Comparison of ENCODE assay signal across 25 mouse cellular contexts in the genomic region with DNA sequence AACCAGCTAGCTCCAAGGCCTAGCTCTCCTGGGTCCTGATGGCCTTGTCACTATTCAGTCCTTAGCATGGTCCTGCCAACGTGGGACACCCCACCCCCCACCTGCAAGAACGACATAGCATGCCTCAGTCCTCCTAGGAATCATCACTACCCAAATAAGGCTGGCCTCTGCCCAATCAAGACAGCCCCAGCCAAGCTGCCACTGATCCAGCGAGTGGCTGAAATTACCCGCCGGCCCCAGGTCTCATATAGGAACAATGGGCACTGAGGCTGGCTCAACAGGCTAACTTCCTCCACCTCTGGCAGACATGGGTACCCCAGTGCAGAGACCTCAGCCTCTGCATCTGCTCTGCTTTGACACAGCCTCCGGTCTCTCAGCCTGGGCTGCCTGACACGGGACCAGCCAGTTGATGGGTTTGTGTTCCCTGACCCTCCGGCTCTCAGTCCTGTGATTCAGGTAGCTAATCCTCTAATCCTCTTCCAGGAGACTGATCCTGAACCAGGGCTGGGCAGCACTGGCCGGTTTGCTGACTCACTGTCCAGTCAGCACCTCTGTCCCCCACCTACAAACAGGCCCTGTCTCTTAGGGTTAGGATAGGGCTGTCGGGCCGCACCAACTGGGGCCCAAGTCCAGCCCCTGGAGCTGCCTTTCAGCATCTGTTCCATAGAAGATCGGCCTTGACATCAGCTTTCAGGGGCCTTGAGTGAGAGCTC. TPM values are rescaled to one million over a fixed set of nuclear protein-coding genes. Genes with fewer than 3 reads are reported as not detected.
A peak's percentile ranks its signal among the peaks of the same experiment; 100 is the strongest.
DNase-seq lines count a peak whose midpoint lies in the region; ATAC-seq and TF ChIP-seq lines count a peak whose summit lies in the region.
"Had no signal": no experiment of that assay in that cellular context is flagged by ENCODE, and none has a peak within 500 bp of the region (broad histone marks: within the 10 kb centered on the region; RNA-seq: fewer than 3 reads in every experiment).

No protein-coding gene starts in this region.

- H3K9ac ChIP-seq in heart, embryonic 11.5 days (ENCODE audit: low read depth, low read length), result peak overlapping the region; percentile 84
- peak overlapping the region; percentile 77 for H3K9ac ChIP-seq in heart, postnatal 0 days (replicated peaks; ENCODE audit: low read depth, low read length)
- H3K9ac ChIP-seq: liver, postnatal 0 days; midbrain, embryonic 15.5 days had no signal

- no peak for TF ChIP-seq EP300 in heart, postnatal 0 days (IDR thresholded peaks at IDR 0.05; ENCODE audit: low read depth)

- peaks cover 45% of the 10 kb centered on the region for H3K27me3 ChIP-seq in heart, embryonic 11.5 days (ENCODE audit: control insufficient read depth, insufficient read depth, low read length)
- H3K27me3 ChIP-seq in heart, postnatal 0 days (ENCODE audit: control insufficient read depth, insufficient read depth, low read length), result peaks cover 21% of the 10 kb centered on the region

- peaks cover 34% of the 10 kb centered on the region for H3K4me1 ChIP-seq in heart, embryonic 11.5 days (ENCODE audit: control insufficient read depth, insufficient read depth, low read length)
- no peaks in the 10 kb centered on the region for H3K4me1 ChIP-seq in bone marrow, adult 2 months (ENCODE audit: control insufficient read depth, insufficient read depth, low read length)
- H3K4me1 ChIP-seq in heart, postnatal 0 days (ENCODE audit: control insufficient read depth, insufficient read depth), result peaks cover 34% of the 10 kb centered on the region

- peak; percentile 66 for DNase-seq in gastrocnemius, adult 18-20 months (ENCODE audit: low spot score)
- no peak for DNase-seq in gastrocnemius, postnatal 10 days
- no peak for DNase-seq in heart, postnatal 25 days (ENCODE audit: low spot score)
- no peak for DNase-seq in heart, postnatal 0 days (ENCODE audit: low spot score)
- no peak for DNase-seq in frontal cortex, adult 2 months (ENCODE audit: extremely low spot score in 1 of 2, low spot score in 1 of 2)
- DNase-seq: adrenal gland, postnatal 14 days; cerebellum, adult 9-10 months; kidney, postnatal 25 days; liver, postnatal 0 days; thymus, postnatal 14 days had no signal

- no peak for ATAC-seq in heart, embryonic 11.5 days (replicated peaks; ENCODE audit: insufficient number of reproducible peaks, low FRiP score, low TSS enrichment)
- no peak for ATAC-seq in heart, postnatal 0 days (ENCODE audit: insufficient read depth, low read depth)
- no peak for ATAC-seq in erythroblast, adult 5-6 weeks (replicated peaks; ENCODE audit: low FRiP score, poor library complexity, severe bottlenecking)
- ATAC-seq: hindbrain, embryonic 16.5 days; intestine, embryonic 16.5 days; liver, postnatal 0 days; lung, postnatal 0 days; midbrain, embryonic 15.5 days had no signal

- no peak for TF ChIP-seq CTCF in bone marrow, adult 2 months (IDR thresholded peaks at IDR 0.05; ENCODE audit: control insufficient read depth, insufficient read depth, low read length)
- no peak for TF ChIP-seq CTCF in heart, postnatal 0 days (IDR thresholded peaks at IDR 0.05; ENCODE audit: low read depth)

- no peaks in the 10 kb centered on the region; the same call in 1 of the 2 replicates for H3K36me3 ChIP-seq in heart, embryonic 11.5 days (ENCODE audit: control insufficient read depth, insufficient read depth, low read length)
- peaks cover 31% of the 10 kb centered on the region for H3K36me3 ChIP-seq in heart, postnatal 0 days (replicated peaks; ENCODE audit: control insufficient read depth, insufficient read depth, low read length)
- H3K36me3 ChIP-seq: embryonic facial prominence, embryonic 10.5 days; forebrain, embryonic 10.5 days; hindbrain, embryonic 10.5 days; midbrain, embryonic 15.5 days had no signal

- no peaks in the 10 kb centered on the region for H3K9me3 ChIP-seq in heart, embryonic 11.5 days (replicated peaks; ENCODE audit: control insufficient read depth, low read length)
- no peaks in the 10 kb centered on the region for H3K9me3 ChIP-seq in heart, postnatal 0 days (replicated peaks; ENCODE audit: control insufficient read depth, low read length)
- H3K9me3 ChIP-seq: embryonic facial prominence, embryonic 10.5 days; forebrain, embryonic 10.5 days; hindbrain, embryonic 10.5 days; midbrain, embryonic 15.5 days had no signal

- H3K4me2 ChIP-seq in heart, embryonic 11.5 days, result peak overlapping the region; percentile 66
- peak overlapping the region; percentile 76 for H3K4me2 ChIP-seq in heart, postnatal 0 days (ENCODE audit: low read depth, low read length)
- H3K4me2 ChIP-seq: liver, embryonic 11.5 days; midbrain, embryonic 15.5 days had no signal

- 50% methylated on average over 12 of the region's 12 CpGs for WGBS in heart, embryonic 11.5 days (ENCODE audit: insufficient replicate concordance)
- 78% methylated on average over 12 of the region's 12 CpGs for WGBS in bone marrow, adult 2 months
- WGBS in heart, postnatal 0 days, result 41% methylated on average over 12 of the region's 12 CpGs

- 0 out of 2 replicates have a peak overlapping the region, but pooled peaks have one; percentile 90 for H3K27ac ChIP-seq in heart, embryonic 11.5 days (ENCODE audit: low read depth, low read length)
- no peak overlapping the region for H3K27ac ChIP-seq in bone marrow, adult 2 months (ENCODE audit: control insufficient read depth, insufficient read depth, low read depth, low read length, poor library complexity)
- peak overlapping the region; percentile 99 for H3K27ac ChIP-seq in heart, postnatal 0 days (ENCODE audit: low read depth)
- H3K27ac ChIP-seq: embryonic facial prominence, embryonic 10.5 days; forebrain, embryonic 10.5 days; hindbrain, embryonic 10.5 days; layer of hippocampus, adult 2 months; macrophage; midbrain, embryonic 15.5 days had no signal

- peak overlapping the region; percentile 37 for H3K4me3 ChIP-seq in heart, embryonic 11.5 days (ENCODE audit: low read depth, low read length)
- no peak overlapping the region for H3K4me3 ChIP-seq in bone marrow, adult 2 months (replicated peaks; ENCODE audit: control insufficient read depth, low read depth, low read length)
- peak overlapping the region; percentile 52 for H3K4me3 ChIP-seq in heart, postnatal 0 days (ENCODE audit: low read depth, low read length)
- H3K4me3 ChIP-seq: embryonic facial prominence, embryonic 10.5 days; forebrain, embryonic 10.5 days; hindbrain, embryonic 10.5 days; layer of hippocampus, adult 2 months; midbrain, embryonic 15.5 days had no signal

- intact Hi-C loops in heart, postnatal 25 days (cut with DNase I), result no loop called here

- 0 out of 2 replicates have a peak, but pooled peaks have one; percentile 4 for TF ChIP-seq POLR2A in bone marrow, adult 2 months (IDR thresholded peaks at IDR 0.05; ENCODE audit: borderline replicate concordance, control insufficient read depth, low read depth, low read length)

RNA-seq across cellular contexts. Expression of gene Obscn, which starts 0.9 kb away (rescaled TPM):
- 1,000 to 10,000 TPM; 1,684 to 1,873 TPM for total RNA-seq in gastrocnemius, adult 18-20 months (2021)
- total RNA-seq in gastrocnemius, postnatal 10 days (2021), result 100 to 1,000 TPM; 664 to 666 TPM
- 39.3 and 41.1 TPM in 2 replicates for polyA plus RNA-seq in heart, embryonic 11.5 days (2014; fragmentation: Nextera tagmentation; extraction: Ambion mirVana)
- total RNA-seq in heart, postnatal 25 days (2021), result 100 to 1,000 TPM; 626 to 647 TPM
- 1.3 and 5.0 TPM in 2 replicates for polyA plus RNA-seq in bone marrow, adult 2 months (2011; ENCODE audit: insufficient read depth, insufficient read length, low replicate concordance, missing spikeins)
- 225 and 245 TPM in 2 replicates for total RNA-seq in heart, postnatal 0 days (2014; rRNA removed; ENCODE audit: low replicate concordance)
- 106 and 107 TPM in 2 replicates for polyA plus RNA-seq in heart, postnatal 0 days (2015; fragmentation: Nextera tagmentation; extraction: Ambion mirVana)
- 0.42 and 0.96 TPM in 2 replicates for total RNA-seq in erythroblast, adult 5-6 weeks (2015; ENCODE audit: low replicate concordance)
- 2.7 and 4.5 TPM in 2 replicates for total RNA-seq in erythroblast, adult 5-6 weeks (2017; ENCODE audit: low replicate concordance)
- polyA plus RNA-seq in frontal cortex, adult 2 months (2012; rRNA removed), result 1.1 and 1.4 TPM in 2 replicates
- total RNA-seq: common myeloid progenitor, adult 5-6 weeks had no signal
- polyA plus RNA-seq: hindbrain, embryonic 10.5 days had no signal

RNA-seq across cellular contexts. Expression of gene Iba57, which starts 26.4 kb away (rescaled TPM):
- total RNA-seq in gastrocnemius, adult 18-20 months (2021), result 1 to 10 TPM; 6.9 to 7.2 TPM
- total RNA-seq in gastrocnemius, postnatal 10 days (2021), result 10 to 100 TPM in 1 of 2 experiments, 1 to 10 TPM in 1; 9.4 to 10.6 TPM
- polyA plus RNA-seq in heart, embryonic 11.5 days (2014; fragmentation: Nextera tagmentation; extraction: Ambion mirVana), result 3.8 and 5.3 TPM in 2 replicates
- 10 to 100 TPM; 15.1 to 16.1 TPM for total RNA-seq in heart, postnatal 25 days (2021)
- polyA plus RNA-seq in bone marrow, adult 2 months (2011; ENCODE audit: insufficient read depth, insufficient read length, low replicate concordance, missing spikeins), result 15.9 and 19.4 TPM in 2 replicates
- 10.2 and 12.4 TPM in 2 replicates for total RNA-seq in heart, postnatal 0 days (2014; rRNA removed; ENCODE audit: low replicate concordance)
- 10.7 and 11.0 TPM in 2 replicates for polyA plus RNA-seq in heart, postnatal 0 days (2015; fragmentation: Nextera tagmentation; extraction: Ambion mirVana)
- total RNA-seq in erythroblast, adult 5-6 weeks (2015; ENCODE audit: low replicate concordance), result 11.5 and 30.7 TPM in 2 replicates
- total RNA-seq in erythroblast, adult 5-6 weeks (2017; ENCODE audit: low replicate concordance), result 64.1 and 74.6 TPM in 2 replicates
- 6.4 and 7.0 TPM in 2 replicates for polyA plus RNA-seq in frontal cortex, adult 2 months (2012; rRNA removed)

RNA-seq across cellular contexts. Expression of gene Gjc2, which starts 45.9 kb away (rescaled TPM):
- under 1 TPM; 0.23 to 0.33 TPM for total RNA-seq in gastrocnemius, adult 18-20 months (2021)
- 1 to 10 TPM in 1 of 2 experiments, under 1 TPM in 1; 0.78 to 1.2 TPM for total RNA-seq in gastrocnemius, postnatal 10 days (2021)
- polyA plus RNA-seq in heart, embryonic 11.5 days (2014; fragmentation: Nextera tagmentation; extraction: Ambion mirVana), result 0.11 TPM in 1 of 2 replicates, not detected in the other
- total RNA-seq in heart, postnatal 25 days (2021), result 1 to 10 TPM in 1 of 2 experiments, under 1 TPM in 1; 0.98 to 1.5 TPM
- polyA plus RNA-seq in bone marrow, adult 2 months (2011; ENCODE audit: insufficient read depth, insufficient read length, low replicate concordance, missing spikeins), result not detected in 2 replicates
- total RNA-seq in heart, postnatal 0 days (2014; rRNA removed; ENCODE audit: low replicate concordance), result 0.08 and 0.12 TPM in 2 replicates
- 0.63 and 0.75 TPM in 2 replicates for polyA plus RNA-seq in heart, postnatal 0 days (2015; fragmentation: Nextera tagmentation; extraction: Ambion mirVana)
- total RNA-seq in erythroblast, adult 5-6 weeks (2015; ENCODE audit: low replicate concordance), result not detected in 2 replicates
- total RNA-seq in erythroblast, adult 5-6 weeks (2017; ENCODE audit: low replicate concordance), result not detected in 2 replicates
- 13.8 and 16.7 TPM in 2 replicates for polyA plus RNA-seq in frontal cortex, adult 2 months (2012; rRNA removed)
- total RNA-seq: common myeloid progenitor, adult 5-6 weeks had no signal
- polyA plus RNA-seq: forebrain, embryonic 10.5 days; macrophage; neural tube, embryonic 14.5 days had no signal

RNA-seq across cellular contexts. Expression of gene Guk1, which starts 54.9 kb away (rescaled TPM):
- total RNA-seq in gastrocnemius, adult 18-20 months (2021), result 10 to 100 TPM; 32.9 to 38.0 TPM
- 10 to 100 TPM; 20.8 to 22.0 TPM for total RNA-seq in gastrocnemius, postnatal 10 days (2021)
- polyA plus RNA-seq in heart, embryonic 11.5 days (2014; fragmentation: Nextera tagmentation; extraction: Ambion mirVana), result 121 and 125 TPM in 2 replicates
- total RNA-seq in heart, postnatal 25 days (2021), result 10 to 100 TPM; 85.4 to 92.6 TPM
- polyA plus RNA-seq in bone marrow, adult 2 months (2011; ENCODE audit: insufficient read depth, insufficient read length, low replicate concordance, missing spikeins), result 40.5 and 53.7 TPM in 2 replicates
- 47.5 and 60.3 TPM in 2 replicates for total RNA-seq in heart, postnatal 0 days (2014; rRNA removed; ENCODE audit: low replicate concordance)
- polyA plus RNA-seq in heart, postnatal 0 days (2015; fragmentation: Nextera tagmentation; extraction: Ambion mirVana), result 138 and 146 TPM in 2 replicates
- total RNA-seq in erythroblast, adult 5-6 weeks (2015; ENCODE audit: low replicate concordance), result 13.8 and 20.4 TPM in 2 replicates
- 4.5 and 8.2 TPM in 2 replicates for total RNA-seq in erythroblast, adult 5-6 weeks (2017; ENCODE audit: low replicate concordance)
- 232 and 250 TPM in 2 replicates for polyA plus RNA-seq in frontal cortex, adult 2 months (2012; rRNA removed)

Comparison
In these comparisons a context has a peak if more than half of its experiments do, and no peak if none do; other contexts are left out.
1. RNA of gene Obscn, which starts 0.9 kb away (total RNA-seq): 1,684 to 1,873 TPM in gastrocnemius, adult 18-20 months, 664 to 666 TPM in gastrocnemius, postnatal 10 days, 626 to 647 TPM in heart, postnatal 25 days and 225 to 245 TPM in heart, postnatal 0 days; 0.42 to 4.5 TPM in erythroblast, adult 5-6 weeks; every median in the first group is over 10 times any median in the second.